Mouse (Mus musculus) megakaryocyte, embryonic 14.5 days (primary cell): ENCODE measurements around the gene Gsta4.

Source experiments
- FLI1 ChIP-seq: IDR thresholded peaks from 2 replicates; pipeline ENCODE4 v1.6.1; 2012; ENCODE audit warnings: low read length, inconsistent platforms, mixed read lengths
- GATA1 ChIP-seq: IDR thresholded peaks from 3 replicates; pipeline ENCODE4 v1.6.1; 2012; ENCODE audit warnings: mixed read lengths, low read length, inconsistent platforms, borderline replicate concordance

DNA sequence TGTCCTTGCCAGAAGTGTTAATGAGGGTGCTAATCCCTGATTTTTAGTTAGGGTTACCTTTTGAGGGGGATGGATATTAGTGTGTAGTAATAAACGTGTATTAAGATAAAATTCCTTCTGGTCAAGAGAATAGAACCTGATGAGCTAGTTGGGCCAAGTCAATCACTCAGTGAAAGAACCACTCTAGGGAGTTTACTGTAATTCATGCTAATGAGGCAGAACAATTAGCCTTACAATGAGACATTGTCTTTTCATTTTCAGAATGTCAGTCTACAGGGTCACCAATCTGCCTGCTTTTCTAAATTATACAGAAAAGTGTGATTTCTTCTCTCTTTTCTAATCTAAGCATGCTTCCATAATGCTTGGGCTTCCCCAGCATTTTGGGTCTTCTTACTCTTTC is 8.6 kb upstream of the Gsta4 start:
- TF ChIP-seq GATA1 (no peak), FLI1 (no peak)
